Mouse (Mus musculus): Measurements from ENCODE around the gene H3f3a. TPM values are rescaled to one million over a fixed set of nuclear protein-coding genes. Genes with fewer than 3 reads are reported as not detected.

Gene H3f3a
- polyA plus RNA-seq, 1 experiment from 2014 or later, result 2,358 TPM

DNA sequence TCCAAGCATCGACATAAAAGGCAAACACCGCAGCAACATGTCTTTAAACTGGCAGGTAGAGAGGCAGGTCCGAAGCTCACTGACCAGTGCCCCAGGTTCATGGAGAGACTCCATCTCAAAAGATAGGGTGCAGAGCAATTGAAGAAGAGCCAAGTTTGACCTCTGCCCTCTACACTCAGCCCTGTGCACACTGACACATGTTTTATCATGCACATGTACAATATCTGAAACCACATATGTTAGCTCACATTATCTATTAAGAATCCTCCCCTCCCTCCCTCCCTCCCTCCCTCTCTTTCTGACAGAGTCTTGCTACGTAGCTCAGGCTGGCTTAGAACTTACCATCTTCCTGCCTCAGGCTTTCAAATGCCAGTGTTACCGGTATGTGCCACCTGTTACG, 7.4 kb upstream of the H3f3a start:
- no peak for ATAC-seq (ENCODE audit: insufficient read depth)
- no peaks in the 10 kb centered on the region for H3K36me3 ChIP-seq (ENCODE audit: insufficient read depth)
- no peak overlapping the region for H3K9ac ChIP-seq
- TF ChIP-seq CTCF (IDR thresholded peaks at IDR 0.05; ENCODE audit: low read depth), result no peak
- H3K4me2 ChIP-seq, result no peak overlapping the region
- no peak for DNase-seq
- H3K4me3 ChIP-seq (ENCODE audit: low read depth, low read length), result no peak overlapping the region
- H3K9me3 ChIP-seq (ENCODE audit: low read depth, low read length), result no peaks in the 10 kb centered on the region
- no peaks in the 10 kb centered on the region for H3K27me3 ChIP-seq (ENCODE audit: insufficient read depth, low read length)
- 80% methylated on average over 6 of the region's 6 CpGs for WGBS
- H3K4me1 ChIP-seq (ENCODE audit: insufficient read depth), result no peaks in the 10 kb centered on the region
- H3K27ac ChIP-seq (ENCODE audit: low read depth), result no peak overlapping the region

DNA sequence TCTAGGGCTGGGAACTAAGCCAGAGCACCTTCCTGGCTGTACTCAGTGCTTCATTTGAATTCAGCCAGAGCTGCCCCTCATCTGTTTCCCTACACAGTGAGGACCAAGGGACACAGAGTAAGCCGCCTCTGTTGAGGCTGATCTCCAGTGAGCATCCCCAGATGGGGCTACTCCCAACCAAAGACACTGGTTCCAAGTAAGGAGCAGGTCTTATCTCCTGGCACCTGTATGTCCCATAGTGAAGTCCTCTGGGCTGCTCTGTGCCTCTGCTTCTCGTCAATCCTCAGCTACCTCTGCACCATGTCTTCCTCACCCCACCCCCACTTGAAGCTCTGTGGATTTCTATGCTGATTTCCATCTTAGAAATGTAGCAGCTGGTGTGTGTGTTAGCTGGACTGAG, 4.3 kb upstream of the H3f3a start:
- ATAC-seq (ENCODE audit: insufficient read depth), result no peak
- Histone ChIP-seq H3K9ac (no peak overlapping the region), H3K4me3 (ENCODE audit: low read depth, low read length) (no peak overlapping the region), H3K9me3 (ENCODE audit: low read depth, low read length) (no peaks in the 10 kb centered on the region), H3K36me3 (ENCODE audit: insufficient read depth) (no peaks in the 10 kb centered on the region), H3K4me1 (ENCODE audit: insufficient read depth) (peaks cover 12% of the 10 kb centered on the region; the same call in 1 of the 2 replicates), H3K27ac (ENCODE audit: low read depth) (no peak overlapping the region), H3K4me2 (no peak overlapping the region), H3K27me3 (ENCODE audit: insufficient read depth, low read length) (no peaks in the 10 kb centered on the region)
- TF ChIP-seq CTCF (IDR thresholded peaks at IDR 0.05; ENCODE audit: low read depth), result no peak
- 65% methylated on average over 2 of the region's 2 CpGs for WGBS
- no peak for DNase-seq

DNA sequence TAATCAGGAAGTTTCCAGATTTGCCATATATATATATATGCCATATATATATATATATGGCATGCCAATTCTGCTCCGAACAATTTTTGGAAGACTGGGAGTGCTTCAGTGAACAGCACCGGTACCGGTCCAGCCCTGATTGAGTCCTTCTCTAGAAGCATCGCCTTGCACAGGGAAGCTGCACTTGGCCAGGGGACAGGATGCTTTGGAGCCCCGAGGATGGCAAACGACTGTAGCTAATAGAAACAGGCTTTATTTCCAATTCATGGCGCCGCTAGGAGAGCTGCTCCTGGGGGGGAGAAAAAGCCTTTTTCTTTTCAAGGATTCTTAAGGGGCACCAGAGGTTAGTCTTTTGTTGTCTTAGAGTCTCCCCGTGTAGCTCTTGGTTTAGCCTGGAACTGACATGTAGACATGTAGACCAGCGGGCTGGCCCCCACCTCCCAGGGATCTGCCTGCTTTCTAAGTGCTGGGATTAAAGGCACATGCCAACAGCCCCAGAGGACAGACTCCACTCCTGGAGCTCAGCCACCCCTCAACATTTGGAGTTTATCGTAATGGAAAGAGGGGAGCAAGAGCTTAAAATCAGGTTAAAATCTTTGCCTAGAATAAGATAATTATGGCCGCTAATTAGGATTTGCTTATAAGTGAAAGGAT, 1.8 kb upstream of the H3f3a start:
- Histone ChIP-seq H3K9me3 (ENCODE audit: low read depth, low read length) (no peaks in the 10 kb centered on the region), H3K4me1 (ENCODE audit: insufficient read depth) (peaks cover 13% of the 10 kb centered on the region; the same call in 1 of the 2 replicates), H3K27me3 (ENCODE audit: insufficient read depth, low read length) (no peaks in the 10 kb centered on the region), H3K9ac (no peak overlapping the region), H3K27ac (ENCODE audit: low read depth) (no peak overlapping the region), H3K36me3 (ENCODE audit: insufficient read depth) (peaks cover 7% of the 10 kb centered on the region), H3K4me2 (no peak overlapping the region), H3K4me3 (ENCODE audit: low read depth, low read length) (no peak overlapping the region)
- 72% methylated on average over 12 of the region's 12 CpGs for WGBS
- DNase-seq, result no peak
- no peak for ATAC-seq (ENCODE audit: insufficient read depth)
- TF ChIP-seq CTCF (IDR thresholded peaks at IDR 0.05; ENCODE audit: low read depth), result no peak

DNA sequence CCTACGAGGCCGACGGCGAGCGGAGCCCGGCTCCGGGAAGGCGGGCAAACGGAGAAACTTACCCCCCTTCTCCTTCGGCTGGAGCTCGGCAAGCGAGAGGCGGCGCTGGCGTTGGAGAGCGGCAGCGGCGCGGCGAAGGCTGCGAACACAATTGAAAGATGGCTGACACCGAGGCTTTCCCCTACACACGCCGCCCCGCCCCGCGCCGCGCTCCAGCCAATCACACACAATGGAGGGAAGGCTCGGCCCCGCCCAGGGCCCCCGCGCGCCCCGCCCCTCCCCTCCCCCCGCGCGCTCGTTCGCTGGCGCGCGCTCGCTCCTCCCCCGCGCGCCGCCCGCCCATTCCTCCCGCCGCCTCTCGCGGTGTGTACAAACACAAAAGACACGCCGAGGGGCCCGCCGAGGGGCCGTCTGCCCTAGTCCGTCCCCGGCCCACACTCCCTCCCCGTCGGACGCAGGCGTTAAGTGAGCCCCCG, 296 bp downstream of the H3f3a start:
- Histone ChIP-seq H3K4me1 (ENCODE audit: insufficient read depth) (peaks cover 15% of the 10 kb centered on the region; the same call in 1 of the 2 replicates), H3K9ac (peak overlapping the region; percentile 98), H3K4me2 (peak overlapping the region; percentile 72), H3K4me3 (ENCODE audit: low read depth, low read length) (peak overlapping the region; percentile 73), H3K36me3 (ENCODE audit: insufficient read depth) (peaks cover 26% of the 10 kb centered on the region), H3K9me3 (ENCODE audit: low read depth, low read length) (no peaks in the 10 kb centered on the region), H3K27me3 (ENCODE audit: insufficient read depth, low read length) (no peaks in the 10 kb centered on the region), H3K27ac (ENCODE audit: low read depth) (peak overlapping the region; percentile 100)
- WGBS, result 2% methylated on average over 53 of the region's 65 CpGs
- ATAC-seq (ENCODE audit: insufficient read depth) (peak; percentile 95), DNase-seq (peak; percentile 97)
- no peak for TF ChIP-seq CTCF (IDR thresholded peaks at IDR 0.05; ENCODE audit: low read depth)

- H3K27ac ChIP-seq (ENCODE audit: low read depth), result peak overlapping the region; percentile 100
- peak overlapping the region; percentile 98 for H3K9ac ChIP-seq
- H3K36me3 ChIP-seq (ENCODE audit: insufficient read depth), result peaks cover 31% of the 10 kb centered on the region
- peak overlapping the region; percentile 73 for H3K4me3 ChIP-seq (ENCODE audit: low read depth, low read length)
- no peaks in the 10 kb centered on the region for H3K27me3 ChIP-seq (ENCODE audit: insufficient read depth, low read length)
- peak; percentile 79 for DNase-seq
- under 1% methylated on average over 71 of the region's 71 CpGs for WGBS
- H3K4me1 ChIP-seq (ENCODE audit: insufficient read depth), result peaks cover 15% of the 10 kb centered on the region; the same call in 1 of the 2 replicates
- no peak for TF ChIP-seq CTCF (IDR thresholded peaks at IDR 0.05; ENCODE audit: low read depth)
- ATAC-seq (ENCODE audit: insufficient read depth), result peak; percentile 21
- H3K4me2 ChIP-seq, result peak overlapping the region; percentile 59
- H3K9me3 ChIP-seq (ENCODE audit: low read depth, low read length), result no peaks in the 10 kb centered on the region
Measured at GRCm38 (mm10) chr1:180812463-180813408, 1.0 kb downstream of the H3f3a start.

DNA sequence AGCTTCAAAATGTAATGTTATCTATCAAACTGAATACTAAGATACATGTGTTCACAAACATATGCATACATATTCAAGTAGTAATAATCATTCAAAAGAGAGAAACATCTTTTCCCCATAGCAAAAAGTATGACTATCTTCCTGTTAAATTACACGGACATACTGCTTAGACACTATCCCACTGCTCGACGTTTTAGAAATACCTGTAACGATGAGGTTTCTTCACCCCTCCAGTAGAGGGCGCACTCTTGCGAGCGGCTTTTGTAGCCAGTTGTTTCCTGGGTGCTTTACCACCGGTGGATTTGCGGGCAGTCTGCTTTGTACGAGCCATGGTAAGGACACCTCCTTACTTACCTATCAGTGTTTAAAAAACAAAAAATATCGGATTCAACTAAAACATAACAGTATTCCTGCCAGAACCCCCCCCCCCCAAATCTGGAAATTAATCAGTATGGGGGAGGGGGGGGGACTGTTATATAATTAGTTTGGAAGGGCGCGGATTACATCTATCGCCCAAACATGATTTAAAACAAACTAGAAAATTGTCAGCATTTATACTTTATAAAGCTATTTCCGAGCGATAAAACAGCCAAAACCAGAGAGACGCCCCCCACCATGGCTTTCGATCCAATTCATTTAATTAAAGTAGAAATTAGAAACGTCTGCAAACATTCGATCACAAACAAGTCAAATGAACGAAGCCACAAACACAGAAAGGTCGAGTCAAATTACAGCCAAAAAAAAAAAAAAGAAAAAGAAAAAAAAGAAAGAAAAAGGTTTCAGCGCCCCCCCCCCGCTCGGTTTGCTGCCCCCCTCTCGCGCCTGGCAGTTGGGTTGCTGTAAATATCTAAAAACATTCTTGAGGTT, 1.9 kb downstream of the H3f3a start:
- DNase-seq (peak; percentile 38), ATAC-seq (ENCODE audit: insufficient read depth) (no peak)
- Histone ChIP-seq H3K9ac (peak overlapping the region; percentile 98), H3K4me1 (ENCODE audit: insufficient read depth) (peaks cover 15% of the 10 kb centered on the region; the same call in 1 of the 2 replicates), H3K4me3 (ENCODE audit: low read depth, low read length) (peak overlapping the region; percentile 73), H3K36me3 (ENCODE audit: insufficient read depth) (peaks cover 40% of the 10 kb centered on the region), H3K9me3 (ENCODE audit: low read depth, low read length) (no peaks in the 10 kb centered on the region), H3K4me2 (peak overlapping the region; percentile 59), H3K27ac (ENCODE audit: low read depth) (peak overlapping the region; percentile 100), H3K27me3 (ENCODE audit: insufficient read depth, low read length) (no peaks in the 10 kb centered on the region)
- TF ChIP-seq CTCF (IDR thresholded peaks at IDR 0.05; ENCODE audit: low read depth), result peak; percentile 72
- 1% methylated on average over 27 of the region's 27 CpGs for WGBS

Data from lung, embryonic 14.5 days (tissue).